Mouse (Mus musculus) B cell, adult 2 months (primary cell): ENCODE data around the gene Naa25.

Experiments
- DNase-seq, 2 experiments: peaks; one replicate each; pipeline ENCODE4 v3.0.0; 2022

Gene Naa25

DNA sequence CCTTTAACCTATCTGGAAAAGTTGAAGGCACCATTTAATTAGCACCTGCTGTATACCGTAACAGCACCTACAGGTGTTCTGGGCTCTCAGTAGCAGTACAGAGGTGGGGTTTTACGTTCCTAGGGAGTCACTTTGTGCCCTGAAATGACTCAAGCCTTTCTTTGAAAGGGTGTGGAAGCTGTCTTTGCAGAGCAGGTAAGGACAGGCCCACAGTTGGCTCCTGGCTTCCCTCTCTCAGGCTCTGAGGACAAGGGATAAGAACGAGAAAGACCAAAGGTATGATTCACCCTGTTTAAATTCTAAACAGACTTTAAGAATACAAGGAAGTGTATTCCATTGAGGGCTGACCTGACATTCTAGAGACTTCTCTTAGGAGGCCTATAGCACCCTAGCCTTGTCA, 4.3 kb upstream of the Naa25 start:
- no peak for DNase-seq

GRCm38 (mm10) chr5:121395621-121396020, 2.1 kb upstream of the Naa25 start:
- no peak for DNase-seq

DNA sequence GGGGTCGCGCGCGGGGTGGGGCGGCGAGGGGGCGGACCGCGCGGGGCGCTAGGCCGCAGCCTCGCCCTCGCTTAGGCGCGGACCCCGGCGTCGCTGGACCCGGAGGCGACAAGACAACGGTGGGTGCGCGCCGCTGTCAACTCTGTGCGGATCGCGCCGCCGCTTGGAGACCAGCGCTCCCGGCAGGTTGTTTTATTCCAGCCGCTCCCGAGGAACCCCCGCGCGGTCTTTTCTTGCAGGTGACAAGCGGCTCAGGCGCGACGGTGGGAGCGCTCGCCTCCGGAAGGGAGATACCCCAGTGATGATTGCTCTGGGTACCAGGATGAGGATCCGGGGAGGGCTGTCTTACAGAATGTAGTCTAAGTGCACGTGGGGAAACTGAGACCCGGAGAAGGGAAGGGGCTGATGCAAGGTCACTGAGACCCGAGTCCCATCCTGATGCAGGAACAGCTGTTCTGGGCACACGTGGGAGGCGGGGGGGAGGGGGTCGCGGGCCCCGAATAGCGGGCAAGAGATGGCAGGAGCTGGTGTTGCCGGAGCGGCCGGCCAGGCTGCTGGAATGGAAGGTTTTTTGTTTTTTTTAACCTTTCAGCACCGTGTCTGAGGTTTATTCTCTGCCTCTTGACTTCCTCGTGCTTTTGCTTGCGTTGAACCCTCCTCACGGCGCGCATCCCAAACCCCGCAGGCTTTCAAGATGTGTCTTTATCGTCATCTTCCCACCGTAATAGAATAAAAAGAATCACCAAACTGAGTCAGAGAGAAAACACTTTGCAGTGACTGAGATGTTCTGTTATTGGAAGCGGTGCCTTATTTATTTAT, 619 bp downstream of the Naa25 start:
- no peak for DNase-seq

DNA sequence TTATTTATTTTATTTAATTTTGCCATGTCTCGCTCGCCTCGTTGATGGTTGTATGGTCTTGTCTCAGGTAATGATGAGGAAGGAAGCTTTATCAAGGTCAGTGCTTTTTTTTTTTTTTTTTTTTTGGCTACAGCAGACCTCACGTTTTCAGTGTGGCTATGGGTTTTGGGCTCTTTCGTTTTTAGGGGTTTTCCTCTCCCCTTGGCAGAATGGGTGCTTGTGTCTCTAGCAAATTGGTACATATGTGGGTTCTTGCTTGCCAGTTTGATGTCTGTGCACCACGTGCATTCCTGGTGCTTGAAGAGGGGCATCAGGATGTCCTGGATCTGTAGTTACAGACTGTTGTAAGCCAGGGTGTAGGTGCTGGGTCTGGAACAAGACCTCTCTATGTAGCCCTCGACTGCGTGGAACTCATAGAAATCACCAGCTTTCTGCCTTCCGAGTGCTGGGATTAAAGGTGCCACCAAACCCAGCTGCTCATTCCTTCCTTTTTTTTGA, 1.3 kb downstream of the Naa25 start:
- no peak for DNase-seq

DNA sequence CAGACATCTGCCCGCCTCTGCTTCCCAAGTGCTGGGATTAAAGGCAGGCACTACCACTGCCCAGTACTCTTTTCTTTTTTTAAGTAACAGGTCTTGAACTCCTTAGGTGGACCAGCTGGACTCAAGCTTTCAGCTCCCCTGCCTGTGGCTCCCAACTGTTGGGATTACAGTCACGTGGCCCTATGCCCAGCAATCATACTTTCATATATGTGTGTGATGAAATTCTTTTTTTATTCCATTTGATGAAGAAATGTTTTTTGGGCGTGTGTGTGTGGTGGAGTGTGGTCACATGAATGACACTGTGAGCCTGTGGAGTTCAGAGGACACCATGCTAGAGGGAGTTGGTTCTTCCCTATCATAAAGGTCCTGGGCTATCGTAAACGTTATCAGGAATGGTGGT, 1.8 kb downstream of the Naa25 start:
- DNase-seq = no peak

DNA sequence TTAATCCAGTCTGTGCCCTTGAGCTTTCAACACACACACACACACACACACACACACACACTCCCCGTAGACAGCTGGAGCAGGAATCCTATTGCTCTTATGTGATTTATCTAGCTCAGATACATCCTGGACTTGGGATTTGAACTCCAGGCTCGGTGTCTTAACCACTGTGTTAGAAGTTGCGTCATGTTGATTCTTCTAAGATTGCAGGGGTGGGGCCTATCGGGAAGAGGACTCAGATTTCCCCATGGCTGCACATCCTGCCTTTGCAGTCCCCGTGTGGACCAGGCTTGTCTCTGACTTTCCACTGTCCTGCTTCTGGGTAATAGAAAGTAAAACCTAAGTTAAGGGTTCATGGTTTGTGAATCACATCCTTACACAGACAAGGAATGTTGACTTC, 2.3 kb downstream of the Naa25 start:
- no peak for DNase-seq

GRCm38 (mm10) chr5:121400849-121401248, 3.1 kb downstream of the Naa25 start:
- DNase-seq = no peak

DNA sequence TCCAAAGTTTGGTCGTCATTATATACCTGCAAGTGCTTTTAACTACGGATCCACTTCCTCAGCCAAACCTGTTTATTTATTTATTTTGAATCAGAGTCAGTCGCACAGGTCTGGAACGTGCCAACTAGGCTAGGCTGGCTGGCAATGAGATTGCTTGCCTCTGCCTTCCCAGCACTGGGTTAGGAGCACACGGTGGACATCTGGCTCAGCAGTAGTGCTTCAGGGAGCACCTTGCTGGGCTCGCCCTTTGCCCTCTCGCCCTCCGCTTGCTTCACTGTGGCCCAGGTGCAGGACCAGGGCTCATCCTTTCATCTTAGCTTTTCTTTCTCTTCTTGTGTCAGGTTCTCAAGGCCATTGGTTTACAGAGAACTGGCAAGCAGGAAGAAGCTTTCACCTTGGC, 10.1 kb downstream of the Naa25 start:
- no peak for DNase-seq

DNA sequence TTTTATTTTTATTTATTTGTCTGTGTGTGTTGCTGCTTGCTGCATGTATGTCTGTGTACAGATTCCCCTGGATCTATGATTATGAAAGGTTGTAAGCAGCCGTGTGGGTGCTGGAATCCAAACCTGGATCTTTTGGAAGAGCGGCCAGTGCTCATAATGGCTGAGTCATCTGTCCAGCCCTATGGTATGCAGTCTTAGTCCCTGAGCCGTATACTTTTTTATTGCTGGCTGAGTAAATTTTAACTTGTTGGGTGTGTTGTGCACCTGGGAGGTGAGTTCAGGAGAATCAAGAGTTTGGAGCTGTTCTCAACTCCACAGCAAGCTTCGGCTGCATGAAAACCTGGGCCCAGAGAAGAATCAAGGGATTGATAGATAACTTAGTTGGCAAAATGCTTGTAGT, 13.2 kb downstream of the Naa25 start:
- DNase-seq = no peak

DNA sequence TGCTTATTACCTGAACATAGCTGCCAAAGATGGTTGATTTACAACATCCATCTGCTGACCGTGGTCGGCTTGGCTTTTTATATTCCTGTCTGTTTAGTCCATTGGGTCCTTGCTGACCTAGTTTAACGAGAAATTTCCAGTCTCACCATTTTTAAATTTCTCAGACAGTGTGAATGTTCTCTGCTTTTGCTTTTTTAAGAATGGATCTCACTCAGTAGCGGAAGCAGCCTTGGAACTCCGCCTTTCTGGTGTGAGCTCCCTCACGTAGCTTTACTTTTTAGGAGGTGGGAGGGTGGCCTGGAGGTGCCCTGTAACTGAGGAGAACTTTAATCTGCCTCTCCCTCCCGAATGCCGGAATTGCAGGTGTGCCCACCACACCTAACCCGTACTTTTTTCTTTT, 23.0 kb downstream of the Naa25 start:
- no peak for DNase-seq

DNA sequence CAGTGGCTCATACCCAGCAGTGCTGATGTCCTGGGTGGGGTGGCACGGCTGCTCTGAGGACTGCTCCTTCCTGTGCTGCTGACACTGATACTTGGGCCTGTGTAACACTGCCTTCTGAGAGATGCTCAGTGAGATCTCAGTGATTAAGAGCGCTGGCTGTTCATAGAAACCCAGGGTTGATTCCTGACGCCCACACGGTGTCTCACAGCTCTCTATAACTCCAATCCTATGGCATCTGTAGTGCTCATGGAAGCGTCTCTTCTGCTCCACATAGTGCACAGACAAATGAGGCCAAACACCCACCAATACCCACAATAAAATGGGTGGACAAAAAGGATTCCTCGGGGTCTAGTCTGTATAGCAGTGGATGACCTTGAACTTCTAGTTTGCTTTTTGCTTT, 25.1 kb downstream of the Naa25 start:
- no peak for DNase-seq

DNA sequence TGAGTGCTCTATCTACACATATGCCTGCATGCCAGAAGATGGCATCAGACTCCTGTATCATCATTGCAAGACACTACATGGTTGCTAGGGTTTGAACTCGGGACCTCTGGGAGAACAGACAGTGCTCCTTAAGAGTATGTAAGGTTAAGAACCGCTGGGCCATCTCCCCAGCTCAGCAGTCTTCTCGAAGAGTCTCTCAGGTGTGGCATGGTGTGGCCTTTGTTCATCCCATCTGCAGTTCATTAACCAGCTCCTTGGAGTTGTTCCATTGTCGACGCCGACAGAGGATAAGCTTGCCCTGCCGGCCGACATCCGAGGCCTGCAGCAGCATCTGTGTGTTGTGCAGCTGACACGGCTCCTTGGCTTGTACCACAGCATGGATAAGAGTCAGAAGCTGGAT, 25.6 kb downstream of the Naa25 start:
- DNase-seq = no peak

DNA sequence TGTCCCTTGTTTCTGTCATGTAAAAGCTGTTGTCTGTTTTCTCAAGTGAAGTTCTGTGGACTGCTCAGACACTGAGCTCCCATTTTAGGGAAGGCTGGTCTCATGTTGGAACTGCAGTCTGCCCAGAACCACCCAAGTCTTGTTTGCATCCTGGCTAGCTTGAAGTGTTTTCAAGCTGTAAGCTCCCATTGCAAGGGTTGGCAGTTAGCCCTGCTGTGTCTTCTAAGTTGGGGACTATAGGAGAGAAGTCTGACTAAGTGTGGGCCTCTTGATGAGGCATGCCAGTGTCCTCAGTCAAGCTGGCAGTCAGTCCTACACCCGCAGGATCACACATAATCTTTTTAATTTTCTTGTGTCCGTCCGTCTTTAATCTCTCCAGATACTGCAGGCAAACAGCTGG, 31.2 kb downstream of the Naa25 start:
- no peak for DNase-seq

- DNase-seq = no peak
These were observed 40.4 kb downstream of the Naa25 start for GRCm38 (mm10) chr5:121438131-121438530.

DNA sequence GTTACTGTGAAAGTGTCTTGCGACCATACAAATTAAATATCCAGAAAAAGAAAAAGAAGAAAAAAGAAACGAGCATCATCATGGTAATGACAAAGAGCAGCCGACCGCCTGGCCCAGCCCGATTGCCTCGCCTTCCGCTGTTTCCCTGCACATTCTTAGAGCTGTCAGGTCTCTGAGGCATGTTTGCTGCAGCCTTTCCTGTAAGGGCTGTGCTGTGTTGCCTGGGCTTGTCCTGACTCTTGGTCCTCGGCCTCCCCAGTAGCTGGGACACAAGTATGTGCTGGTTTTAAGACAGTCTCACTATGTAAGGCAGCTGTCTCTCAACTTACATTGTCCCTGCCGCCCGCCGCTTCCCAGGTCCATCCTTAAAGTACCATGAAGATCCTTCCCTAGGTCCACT, 41.0 kb downstream of the Naa25 start:
- DNase-seq = no peak

DNA sequence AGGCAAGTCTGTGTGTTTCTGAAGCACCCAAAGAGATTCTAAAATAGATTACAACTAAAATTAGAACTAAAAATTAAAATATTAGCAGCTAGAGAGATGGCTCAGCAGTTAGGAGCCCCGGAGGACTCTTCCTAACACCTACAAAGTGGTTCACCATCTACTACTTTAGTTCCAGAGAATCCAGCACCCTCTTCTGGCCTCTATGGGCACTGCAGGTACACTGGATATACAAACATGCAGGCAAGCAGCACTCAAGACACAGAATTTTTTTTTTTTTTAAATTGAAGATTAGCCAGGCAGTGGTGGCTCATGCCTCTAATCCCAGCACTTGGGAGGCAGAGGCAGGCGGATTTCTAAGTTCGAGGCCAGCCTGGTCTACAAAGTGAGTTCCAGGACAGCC, 45.8 kb downstream of the Naa25 start:
- peak; percentile 65 to 66 for DNase-seq

DNA sequence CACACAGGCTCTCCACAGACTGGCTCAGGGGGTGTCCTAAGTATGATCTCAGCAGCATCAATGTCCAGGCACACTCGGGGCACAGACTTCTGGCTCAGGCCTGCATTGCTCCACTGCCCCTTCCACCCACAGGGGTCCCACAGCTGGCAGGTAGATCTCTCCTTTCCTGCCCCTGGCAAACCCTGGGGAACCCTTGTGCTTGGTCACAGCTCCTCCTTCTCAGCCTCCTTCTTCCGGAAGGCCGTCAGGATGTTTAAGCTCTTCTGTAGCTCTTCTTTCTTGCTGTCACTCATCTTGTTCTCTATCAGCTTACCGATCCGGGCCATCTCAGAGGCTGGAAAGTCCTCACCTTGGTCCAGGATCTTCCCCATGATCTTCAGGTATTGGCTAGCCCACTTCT, 47.1 kb downstream of the Naa25 start:
- no peak for DNase-seq

GRCm38 (mm10) chr5:121448450-121448849, 50.7 kb downstream of the Naa25 start:
- DNase-seq = peak; percentile 53

DNA sequence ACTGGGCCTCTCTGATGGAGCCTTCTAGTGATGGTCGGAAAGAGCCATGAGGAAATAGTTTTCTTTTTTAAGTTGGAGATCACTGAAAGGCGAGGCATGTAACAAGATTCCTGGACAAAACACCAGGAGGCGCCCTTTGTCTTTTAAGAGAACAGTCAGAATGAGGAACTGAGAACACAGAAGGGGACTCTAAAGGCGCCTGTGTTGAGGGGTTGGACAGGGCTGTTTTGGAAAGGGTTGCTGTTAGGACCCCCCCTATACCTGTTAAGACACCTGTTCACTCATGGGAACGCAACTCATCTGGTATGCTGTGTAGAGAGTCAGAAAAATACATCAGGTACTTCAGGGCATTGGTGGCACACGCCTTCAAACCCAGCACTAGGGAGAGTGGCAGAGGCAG, 52.2 kb downstream of the Naa25 start:
- DNase-seq = peak; percentile 86 to 90

- DNase-seq = no peak
These were observed 52.7 kb downstream of the Naa25 start for GRCm38 (mm10) chr5:121450476-121450875.

- DNase-seq = peak; percentile 64 to 74
These were observed 53.5 kb downstream of the Naa25 start for GRCm38 (mm10) chr5:121451203-121451602.

- peak in 1 of 2 experiments; percentile 42 for DNase-seq
These were observed 53.9 kb downstream of the Naa25 start, which contains the start of gene Tmem116 for GRCm38 (mm10) chr5:121451644-121452025. Gene Tmem116 (plus strand): TSS chr5:121451893.

DNA sequence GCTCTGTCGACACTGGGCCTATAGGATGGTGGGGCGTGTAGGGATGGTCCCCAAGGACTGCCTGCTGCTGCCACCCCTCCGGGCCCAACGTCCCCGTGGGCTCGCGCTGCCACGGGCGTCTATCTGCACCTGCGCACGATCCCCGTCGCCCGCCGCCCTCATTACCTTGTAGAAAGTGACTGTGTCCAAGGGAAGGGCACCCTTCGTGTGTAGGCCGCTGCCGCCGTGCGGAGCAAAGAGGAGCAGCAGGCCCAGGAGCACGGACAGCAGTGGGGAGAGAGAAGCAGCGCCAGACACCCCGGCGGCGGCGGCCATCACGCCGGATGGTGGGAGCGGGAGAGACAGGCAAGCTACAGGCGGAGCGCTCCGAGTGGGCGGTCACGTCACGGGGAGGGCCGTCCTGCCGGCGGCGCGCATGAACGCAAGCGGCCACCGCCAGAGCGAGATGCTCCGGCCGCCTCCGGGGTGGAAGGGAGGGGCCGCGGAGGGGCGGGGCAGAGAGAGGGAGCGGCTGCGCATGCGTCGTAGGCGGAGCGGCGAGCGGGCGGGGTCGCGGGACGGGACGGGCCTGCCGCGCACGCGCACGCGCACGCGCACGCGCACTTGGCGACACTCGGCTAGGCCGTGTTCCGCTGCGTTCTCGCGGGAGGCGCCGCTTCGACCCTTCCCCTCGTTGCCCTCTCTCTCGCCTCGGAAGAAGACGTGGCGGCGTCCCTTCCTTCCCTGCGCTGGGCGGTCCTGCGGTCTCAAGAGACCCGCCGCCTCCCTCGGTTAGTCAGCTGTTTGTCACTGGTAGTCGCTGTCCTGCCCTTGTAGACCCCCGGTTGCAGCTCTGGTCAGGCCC, 54.5 kb downstream of the Naa25 start, which contains the start of gene Erp29:
TSS of gene Erp29 (minus strand) at position 481 of the 844 bp plus-strand sequence.
- DNase-seq = peak; percentile 99

- no peak for DNase-seq
These were observed 55.2 kb downstream of the Naa25 start for GRCm38 (mm10) chr5:121452906-121453305.
